Mouse (Mus musculus) left cerebral cortex, postnatal 36 days (tissue): Measurements from ENCODE around the gene Mdk. TPM values are rescaled to one million over a fixed set of nuclear protein-coding genes. Genes with fewer than 3 reads are reported as not detected.

Experiments
- DNase-seq, 2 experiments: peaks; one replicate each; pipeline ENCODE4 v3.0.0; 2021 to 2022; ENCODE audit warnings: low spot score in 2 of 2, mixed read lengths in 1 of 2
- intact Hi-C: fragments of 180-260 bp; cut with DNase I; formaldehyde crosslinking; loops from one replicate; pipeline ENCODE4 v1.15.1; 2025
- total RNA-seq, 2 experiments: library from RNA; stranded (reverse); gene quantifications; 2 replicates each; pipeline ENCODE4 v1.2.3; 2021

Gene Mdk
- total RNA-seq, 2 experiments from 2014 or later = 15.6 to 23.5 TPM

- peak in 1 of 2 experiments; percentile 27 for DNase-seq
Measured at GRCm38 (mm10) chr2:91922586-91923414, 9.3 kb downstream of the Mdk start.

GRCm38 (mm10) chr2:91921790-91922570, 10.1 kb downstream of the Mdk start:
- intact Hi-C loops = loop anchor here (5.0 kb wide), 1 partner anchor 50 kb away; no protein-coding TSS in a partner anchor
- DNase-seq = peak; percentile 88 to 89

More at GRCm38 (mm10) chr2:91922586-91923414, 9.3 kb downstream of the Mdk start:
- intact Hi-C loops = loop anchor here (5.0 kb wide), 1 partner anchor 50 kb away; no protein-coding TSS in a partner anchor

GRCm38 (mm10) chr2:91921181-91921789, 10.8 kb downstream of the Mdk start:
- intact Hi-C loops = loop anchor here (5.0 kb wide), 1 partner anchor 49 kb away; no protein-coding TSS in a partner anchor
- no peak for DNase-seq

GRCm38 (mm10) chr2:91920130-91920529, 12.0 kb downstream of the Mdk start:
- DNase-seq = no peak
- intact Hi-C loops = loop anchor here (5.0 kb wide), 1 partner anchor 48 kb away; no protein-coding TSS in a partner anchor

- DNase-seq = no peak
- intact Hi-C loops = no loop called here
Measured at GRCm38 (mm10) chr2:91917096-91917495, 15.0 kb downstream of the Mdk start.

- DNase-seq = no peak
- intact Hi-C loops = no loop called here
Measured at GRCm38 (mm10) chr2:91916346-91916977, 15.6 kb downstream of the Mdk start.

GRCm38 (mm10) chr2:91913328-91914110, 18.6 kb downstream of the Mdk start:
- intact Hi-C loops = no loop called here
- no peak for DNase-seq

GRCm38 (mm10) chr2:91912616-91913015, 19.5 kb downstream of the Mdk start:
- intact Hi-C loops = no loop called here

GRCm38 (mm10) chr2:91906141-91906540, 26.0 kb downstream of the Mdk start:
- intact Hi-C loops = no loop called here
- no peak for DNase-seq

More at GRCm38 (mm10) chr2:91912616-91913015, 19.5 kb downstream of the Mdk start:
- DNase-seq = no peak

GRCm38 (mm10) chr2:91904618-91905307, 27.3 kb downstream of the Mdk start:
- intact Hi-C loops = no loop called here
- peak in 1 of 2 experiments; percentile 21 for DNase-seq

- intact Hi-C loops = no loop called here
- peak; percentile 45 to 54 for DNase-seq
Measured at GRCm38 (mm10) chr2:91903171-91903925, 28.7 kb downstream of the Mdk start.

- no peak for DNase-seq
- intact Hi-C loops = no loop called here
Measured at GRCm38 (mm10) chr2:91902336-91902735, 29.8 kb downstream of the Mdk start.

- DNase-seq = no peak
- intact Hi-C loops = no loop called here
Measured at GRCm38 (mm10) chr2:91900431-91900830, 31.7 kb downstream of the Mdk start.

- intact Hi-C loops = no loop called here
- no peak for DNase-seq
Measured at GRCm38 (mm10) chr2:91899141-91899540, 33.0 kb downstream of the Mdk start.

- intact Hi-C loops = no loop called here
- no peak for DNase-seq
Measured at GRCm38 (mm10) chr2:91897968-91898367, 34.1 kb downstream of the Mdk start.

GRCm38 (mm10) chr2:91895401-91895800, 36.7 kb downstream of the Mdk start:
- intact Hi-C loops = no loop called here

GRCm38 (mm10) chr2:91894716-91895115, 37.4 kb downstream of the Mdk start:
- intact Hi-C loops = no loop called here
- DNase-seq = no peak

More at GRCm38 (mm10) chr2:91895401-91895800, 36.7 kb downstream of the Mdk start:
- no peak for DNase-seq
